Mouse (Mus musculus) layer of hippocampus, adult 18-20 months (tissue): ENCODE measurements at regions not wholly inside any gene's neighbourhood (a gene's known extent, or its start where the extent isn't known, plus 50 kb on each side); places are given as distances from the start of the nearest gene placed in this dataset.

Source experiments
- DNase-seq, 2 experiments: peaks; one replicate each; pipeline ENCODE4 v3.0.0; 2022; ENCODE audit warnings: low spot score in 2 of 2

DNA sequence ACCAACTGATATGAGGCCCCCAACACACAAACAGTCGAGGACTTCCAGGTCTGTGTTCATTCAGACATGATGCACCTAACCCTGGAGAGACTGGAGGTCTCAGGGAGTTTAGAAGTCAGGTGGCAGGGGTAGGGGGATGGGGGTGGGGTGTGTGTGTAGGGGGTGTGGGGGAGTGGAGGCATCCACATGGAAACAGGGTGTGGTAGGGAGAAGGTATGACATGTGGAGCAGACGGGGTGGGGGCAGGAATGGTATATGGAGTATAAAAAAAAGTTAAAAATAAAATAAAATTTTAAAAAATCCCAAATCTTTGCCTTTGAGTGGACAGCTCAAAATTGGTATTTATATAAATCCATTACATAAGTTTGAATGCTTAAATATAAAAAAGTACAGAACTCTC, 282.3 kb downstream of the Isl1 start:
- no peak for DNase-seq

DNA sequence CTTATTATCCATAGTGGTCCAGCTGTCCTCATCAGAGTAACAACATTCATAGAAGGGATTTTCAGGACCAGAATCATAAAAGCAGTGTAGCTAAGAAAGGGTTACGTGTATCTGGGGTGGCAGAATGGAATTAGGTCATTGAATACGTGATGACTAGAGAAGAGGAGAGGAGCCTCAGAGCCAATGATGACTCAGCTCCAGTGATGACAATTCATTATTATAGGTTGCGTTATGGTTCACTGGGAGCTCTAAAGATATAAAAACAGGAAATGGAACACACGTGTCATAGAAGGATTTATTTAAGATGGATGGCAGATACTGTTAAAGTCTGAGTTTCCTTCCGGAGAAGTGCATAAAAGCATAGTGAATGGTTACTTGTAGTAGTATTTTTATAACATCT, 291.6 kb downstream of the Isl1 start:
- DNase-seq: no peak

DNA sequence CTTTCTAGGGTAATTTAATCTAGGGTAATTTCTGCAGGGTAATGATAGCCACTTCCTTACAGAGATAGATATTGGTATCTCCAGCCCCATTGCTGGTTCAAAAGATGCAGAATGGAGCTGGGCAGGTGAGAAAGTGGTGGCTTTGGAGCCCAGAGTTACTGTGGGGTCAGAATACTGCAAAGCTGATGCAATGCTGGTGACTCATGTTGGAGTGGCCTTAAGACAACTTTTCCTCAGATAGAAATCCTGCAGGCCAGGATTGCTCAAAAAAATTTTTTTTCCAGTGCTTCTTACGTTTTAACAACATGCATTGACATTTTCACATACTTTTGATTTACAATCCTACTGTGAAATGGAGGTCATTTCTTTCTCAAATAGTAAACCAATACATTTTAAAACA, 305.8 kb downstream of the Isl1 start:
- no peak for DNase-seq

DNA sequence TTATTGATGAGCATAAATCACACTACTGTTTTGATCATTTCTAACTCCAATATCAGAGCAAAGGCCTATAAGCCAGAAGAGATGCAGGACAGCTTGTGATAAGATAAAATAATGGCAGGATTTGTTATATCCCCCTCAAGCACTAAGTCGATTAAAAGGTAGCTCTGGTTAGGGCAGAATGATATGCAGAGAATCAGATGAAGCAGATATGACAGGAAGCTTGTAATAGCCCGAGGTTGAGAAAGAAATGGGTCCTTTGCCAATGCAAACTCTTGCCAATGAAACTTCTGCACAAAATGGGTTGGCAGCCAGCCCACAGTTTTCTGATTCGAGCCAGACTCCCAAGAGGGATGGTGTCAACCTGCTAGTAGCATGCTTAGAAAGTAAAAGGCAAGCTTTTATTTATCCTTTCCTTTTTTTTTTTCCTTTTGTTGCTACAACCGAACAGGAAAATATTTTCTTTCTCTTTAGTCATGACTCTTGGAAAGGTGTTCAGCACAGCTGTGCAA, 307.0 kb downstream of the Isl1 start:
- peak; percentile 58 to 89 for DNase-seq

DNA sequence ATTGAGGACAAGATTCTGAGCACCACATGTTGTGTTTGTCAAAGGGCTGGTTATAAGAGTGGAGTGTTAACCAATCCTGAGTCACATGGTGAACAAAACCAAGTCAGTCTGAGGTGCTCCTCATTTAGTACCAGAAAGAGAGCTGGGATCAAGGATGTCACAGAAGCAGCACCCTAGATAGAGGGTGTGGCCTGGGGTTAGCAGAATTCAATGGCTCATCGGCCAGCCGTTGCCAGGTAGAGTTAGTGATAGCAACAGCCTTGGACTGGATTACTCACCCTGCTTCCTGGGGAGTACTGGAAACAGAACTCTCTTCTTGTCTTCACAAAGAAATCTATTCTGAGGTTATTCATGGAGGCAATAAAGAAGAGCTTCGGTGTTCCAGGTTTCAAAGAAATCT, 318.9 kb downstream of the Isl1 start:
- no peak for DNase-seq

DNA sequence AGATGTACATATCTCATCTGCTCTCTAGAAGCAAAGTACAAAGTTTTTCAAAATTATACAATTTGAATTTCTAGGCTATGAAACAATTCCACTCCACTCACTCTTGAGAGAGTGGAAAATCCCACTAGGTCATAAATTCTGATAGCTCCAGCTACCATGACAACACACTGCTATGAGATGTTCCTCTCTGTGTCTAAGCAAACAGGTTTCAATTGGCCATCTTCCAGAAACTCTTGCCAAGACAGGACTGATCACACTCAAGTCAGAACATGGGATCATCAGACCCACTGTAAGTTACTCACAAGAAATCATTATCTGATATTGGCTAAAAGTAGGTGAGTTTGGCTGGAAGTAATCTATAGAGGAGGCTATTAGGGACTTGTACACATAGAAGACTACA, 320.4 kb downstream of the Isl1 start:
- DNase-seq: peak in 1 of 2 experiments; percentile 12

DNA sequence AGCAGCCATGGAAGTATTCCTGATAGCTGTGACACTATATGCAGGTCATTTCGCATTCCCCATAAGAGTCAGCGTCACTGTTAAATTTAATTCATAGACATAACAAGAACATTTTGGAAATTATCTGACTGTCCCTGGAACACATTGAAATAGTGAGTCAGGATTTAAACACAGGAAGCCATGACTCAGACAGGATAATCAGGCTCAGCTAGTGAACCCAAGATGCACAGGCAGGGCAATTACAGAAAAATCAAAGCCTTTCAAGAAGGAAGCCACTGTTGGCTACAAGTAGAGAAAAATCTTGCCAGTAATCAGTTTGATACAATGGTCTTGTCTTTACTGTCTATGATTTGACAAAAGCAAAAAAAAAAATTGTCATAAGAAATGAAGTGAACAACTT, 323.2 kb downstream of the Isl1 start:
- DNase-seq: no peak

DNA sequence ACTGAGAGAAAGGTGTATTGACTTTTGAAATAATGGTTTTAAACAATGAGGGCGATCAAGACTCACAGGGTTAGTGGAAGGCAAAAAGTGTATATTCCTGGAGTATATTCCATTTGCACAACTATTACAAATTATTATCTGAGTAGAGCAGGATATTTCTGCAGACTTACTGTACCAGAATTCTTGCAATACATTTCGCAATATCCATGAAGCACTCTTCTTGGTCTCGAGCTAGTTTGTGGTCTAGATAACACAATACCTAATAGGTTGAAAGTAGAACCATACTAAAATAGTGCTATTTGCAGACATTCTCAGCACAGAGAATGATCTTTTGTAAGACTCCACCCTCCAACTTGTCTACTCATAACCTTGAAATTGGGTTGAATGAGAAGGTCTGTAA, 323.8 kb downstream of the Isl1 start:
- DNase-seq: no peak

DNA sequence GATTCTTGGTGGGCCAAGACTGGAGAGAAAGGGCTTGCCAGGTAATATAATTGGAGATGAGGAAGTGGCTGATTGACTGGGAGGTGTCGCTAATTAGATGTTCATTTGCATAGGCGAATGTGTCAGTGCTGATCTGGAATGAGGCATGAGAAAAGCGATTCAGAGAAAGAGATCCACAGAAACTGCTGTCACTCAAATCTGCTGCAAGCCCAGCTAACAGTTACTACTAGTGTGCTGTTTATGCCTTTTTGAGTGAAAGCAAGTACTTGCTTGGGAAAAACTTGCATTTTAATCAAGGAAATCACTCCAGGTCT, 331.6 kb downstream of the Isl1 start:
- no peak for DNase-seq

DNA sequence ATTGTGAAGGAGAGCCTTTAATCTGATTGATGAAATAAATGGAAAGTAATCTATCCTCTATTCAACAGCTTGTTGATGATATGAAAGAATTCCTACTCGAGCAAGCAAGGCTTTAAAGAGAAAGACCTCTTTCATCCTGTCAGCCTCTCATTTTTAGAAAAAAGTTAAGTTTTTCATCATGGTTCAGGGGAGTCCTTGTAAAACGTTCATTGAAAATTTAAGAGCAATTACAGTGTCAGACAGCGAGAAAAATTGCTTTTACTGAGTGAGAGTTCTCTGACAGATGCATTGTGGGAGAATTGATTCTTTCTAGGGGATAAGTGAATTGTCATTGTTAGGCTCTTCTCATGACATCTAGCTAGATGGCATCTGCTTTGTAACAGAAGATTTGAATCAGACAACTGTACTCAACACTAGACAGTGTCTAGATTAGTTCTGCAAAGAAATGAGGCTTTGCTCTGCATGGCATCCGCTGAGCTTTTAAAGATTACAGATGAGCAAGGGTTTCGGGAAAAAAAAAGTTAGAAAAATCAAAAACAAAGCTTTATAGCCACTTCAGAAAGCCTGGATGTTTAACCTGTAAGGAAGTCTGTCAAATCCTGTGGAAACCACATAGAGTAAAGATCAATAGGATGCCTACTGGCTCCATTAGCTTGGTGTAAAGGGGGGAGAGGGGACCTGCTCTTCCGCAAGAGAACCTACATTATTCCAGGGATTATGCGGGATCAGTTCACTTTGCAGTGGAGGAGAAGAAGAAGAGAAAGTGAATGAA, 332.2 kb downstream of the Isl1 start:
- DNase-seq: no peak
